ENCODE assay signal across 9 mouse cellular contexts in genomic region chr4:87141590-87142365, GRCm38 (mm10).
A peak's percentile ranks its signal among the peaks of the same experiment; 100 is the strongest.
DNase-seq lines count a peak whose midpoint lies in the region; ATAC-seq and TF ChIP-seq lines count a peak whose summit lies in the region.
"Had no signal": no experiment of that assay in that cellular context is flagged by ENCODE, and none has a peak within 500 bp of the region (broad histone marks: within the 10 kb centered on the region; RNA-seq: fewer than 3 reads in every experiment).

No protein-coding gene starts in this region.

- H3K9me3 ChIP-seq in forebrain, embryonic 15.5 days, result no peaks in the 10 kb centered on the region
- no peaks in the 10 kb centered on the region for H3K9me3 ChIP-seq in forebrain, embryonic 12.5 days
- H3K9me3 ChIP-seq: lung, embryonic 15.5 days had no signal

- no peak overlapping the region for H3K4me2 ChIP-seq in forebrain, embryonic 15.5 days (replicated peaks)
- H3K4me2 ChIP-seq in forebrain, embryonic 12.5 days, result no peak overlapping the region
- H3K4me2 ChIP-seq: lung, embryonic 15.5 days had no signal

- H3K27ac ChIP-seq in forebrain, embryonic 15.5 days (replicated peaks), result no peak overlapping the region
- no peak overlapping the region for H3K27ac ChIP-seq in forebrain, embryonic 12.5 days
- H3K27ac ChIP-seq in cerebellum, adult 2 months (ENCODE audit: insufficient read depth, low read length), result peak overlapping the region; percentile 67; the same call in 1 of the 2 replicates
- H3K27ac ChIP-seq: lung, embryonic 15.5 days had no signal

- TF ChIP-seq CTCF in cerebellum, adult 2 months (IDR thresholded peaks at IDR 0.05; ENCODE audit: borderline replicate concordance, insufficient read depth, low read depth, low read length), result no peak

- H3K4me1 ChIP-seq in forebrain, embryonic 15.5 days, result peaks cover 22% of the 10 kb centered on the region
- H3K4me1 ChIP-seq in forebrain, embryonic 12.5 days, result peaks cover 6% of the 10 kb centered on the region; the same call in 1 of the 2 replicates
- peaks cover 4% of the 10 kb centered on the region for H3K4me1 ChIP-seq in cerebellum, adult 2 months (ENCODE audit: control insufficient read depth, insufficient read depth, low read length)
- H3K4me1 ChIP-seq: lung, embryonic 15.5 days had no signal

- DNase-seq in left cerebral cortex, postnatal 4 days, result peak; percentile 39
- DNase-seq in left cerebral cortex, postnatal 10 days (ENCODE audit: extremely low spot score in 1 of 2, low spot score in 2 of 2), result no peak
- peak in 1 of 2 experiments; percentile 49 for DNase-seq in cerebellum, adult 2 months
- peak; percentile 9 to 18 for DNase-seq in heart, postnatal 36 days
- DNase-seq in urinary bladder, postnatal 10 days (ENCODE audit: low spot score), result no peak
- no peak for DNase-seq in right cerebral cortex, postnatal 4 days

- intact Hi-C loops in left cerebral cortex, postnatal 4 days (cut with DNase I), result no loop called here
- intact Hi-C loops in left cerebral cortex, postnatal 10 days (cut with DNase I), result no loop called here
- intact Hi-C loops in heart, postnatal 36 days (cut with DNase I), result no loop called here

- peak; percentile 43; the same call in 1 of the 2 replicates for ATAC-seq in forebrain, embryonic 15.5 days (replicated peaks)
- ATAC-seq in forebrain, embryonic 12.5 days (ENCODE audit: low FRiP score), result no peak

- no peak overlapping the region for H3K4me3 ChIP-seq in forebrain, embryonic 15.5 days
- H3K4me3 ChIP-seq in forebrain, embryonic 12.5 days (replicated peaks), result no peak overlapping the region
- no peak overlapping the region for H3K4me3 ChIP-seq in cerebellum, adult 2 months (replicated peaks; ENCODE audit: insufficient read depth, low read depth, low read length)
- H3K4me3 ChIP-seq: lung, embryonic 15.5 days had no signal

- no peak for TF ChIP-seq POLR2A in cerebellum, adult 2 months (IDR thresholded peaks at IDR 0.05; ENCODE audit: borderline replicate concordance, insufficient read depth, low read length)

- no peaks in the 10 kb centered on the region for H3K27me3 ChIP-seq in forebrain, embryonic 15.5 days
- H3K27me3 ChIP-seq in forebrain, embryonic 12.5 days, result no peaks in the 10 kb centered on the region
- H3K27me3 ChIP-seq in cerebellum, adult 2 months (ENCODE audit: control insufficient read depth, insufficient read depth, low read length), result no peaks in the 10 kb centered on the region
- H3K27me3 ChIP-seq: lung, embryonic 15.5 days had no signal

- H3K9ac ChIP-seq in forebrain, embryonic 15.5 days (replicated peaks), result no peak overlapping the region
- H3K9ac ChIP-seq in forebrain, embryonic 12.5 days, result no peak overlapping the region
- H3K9ac ChIP-seq: lung, embryonic 15.5 days had no signal

- H3K36me3 ChIP-seq in forebrain, embryonic 15.5 days, result no peaks in the 10 kb centered on the region
- H3K36me3 ChIP-seq in forebrain, embryonic 12.5 days (replicated peaks), result no peaks in the 10 kb centered on the region
- H3K36me3 ChIP-seq: lung, embryonic 15.5 days had no signal

- 44% methylated on average over 12 of the region's 12 CpGs for WGBS in forebrain, embryonic 15.5 days
- WGBS in forebrain, embryonic 12.5 days, result 79% methylated on average over 12 of the region's 12 CpGs
- WGBS in cerebellum, adult 2 months, result 55% methylated on average over 12 of the region's 12 CpGs

Comparison
In these comparisons a context has a peak if more than half of its experiments do, and no peak if none do; other contexts are left out.
1. DNase-seq: peak in left cerebral cortex, postnatal 4 days (single experiment) and heart, postnatal 36 days (2 of 2); none in left cerebral cortex, postnatal 10 days (0 of 2), urinary bladder, postnatal 10 days (single experiment) and right cerebral cortex, postnatal 4 days (single experiment).